Comparison of ENCODE assay signal across 9 mouse cellular contexts in the genomic region with DNA sequence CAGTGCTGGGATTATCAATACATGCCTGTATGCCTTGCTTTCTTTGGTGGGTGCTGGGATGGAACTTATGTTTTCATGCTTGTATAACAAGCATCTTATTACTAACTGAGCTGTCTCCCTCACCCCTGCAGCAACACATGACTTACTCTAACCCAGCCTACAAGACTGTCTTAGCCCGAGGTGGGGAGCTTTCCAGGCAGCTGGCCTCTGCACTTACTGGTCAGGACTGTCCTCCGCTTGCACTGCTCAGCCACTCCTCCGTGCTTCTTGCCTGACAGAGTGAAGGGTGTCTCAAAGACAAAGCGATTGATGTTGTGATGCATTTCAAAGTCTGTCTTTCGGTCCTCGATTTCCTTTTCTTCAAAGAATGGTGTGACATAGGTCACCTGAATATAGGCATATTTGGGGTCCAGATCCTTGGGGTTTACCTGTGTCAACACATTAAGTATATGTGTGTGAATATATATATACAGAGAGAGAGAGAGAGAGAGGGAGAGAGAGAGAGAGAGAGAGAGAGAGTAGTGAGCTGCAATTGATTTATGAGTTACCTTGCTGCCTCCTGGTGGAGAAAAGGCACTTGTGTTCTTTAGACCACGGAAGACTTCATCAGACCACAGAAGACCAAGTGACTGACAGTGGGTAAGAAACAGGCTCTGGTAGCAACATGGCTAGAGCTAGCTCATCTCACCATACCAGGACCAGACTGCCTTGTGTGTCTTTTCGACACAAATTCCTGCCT. TPM values are rescaled to one million over a fixed set of nuclear protein-coding genes. Genes with fewer than 3 reads are reported as not detected.
DNase-seq lines count a peak whose midpoint lies in the region; ATAC-seq lines count a peak whose summit lies in the region.
"Had no signal": no experiment of that assay in that cellular context is flagged by ENCODE, and none has a peak within 500 bp of the region (broad histone marks: within the 10 kb centered on the region; RNA-seq: fewer than 3 reads in every experiment).

No protein-coding gene starts in this region.

- no peak overlapping the region for H3K27ac ChIP-seq in kidney, embryonic 16.5 days (ENCODE audit: low read length)
- H3K27ac ChIP-seq in midbrain, embryonic 13.5 days = no peak overlapping the region
- no peak overlapping the region for H3K27ac ChIP-seq in intestine, embryonic 15.5 days

- H3K36me3 ChIP-seq in kidney, embryonic 16.5 days (ENCODE audit: insufficient read depth, low read length) = no peaks in the 10 kb centered on the region
- H3K36me3 ChIP-seq in midbrain, embryonic 13.5 days = no peaks in the 10 kb centered on the region
- no peaks in the 10 kb centered on the region for H3K36me3 ChIP-seq in intestine, embryonic 15.5 days

- H3K4me2 ChIP-seq in kidney, embryonic 16.5 days (replicated peaks; ENCODE audit: low read depth, low read length) = no peak overlapping the region
- H3K4me2 ChIP-seq in midbrain, embryonic 13.5 days (replicated peaks) = no peak overlapping the region
- H3K4me2 ChIP-seq in intestine, embryonic 15.5 days (replicated peaks) = no peak overlapping the region

- DNase-seq in kidney, postnatal 14 days = no peak
- peak; percentile 45 for DNase-seq in ES-CJ7 (ENCODE audit: low read depth, low spot score)
- DNase-seq in embryo, embryonic 11 days = peak; percentile 29
- no peak for DNase-seq in ovary, postnatal 36 days (ENCODE audit: low spot score)
- no peak for DNase-seq in left cerebral cortex, adult 11 months (ENCODE audit: low spot score)

- no peak overlapping the region for H3K9ac ChIP-seq in kidney, embryonic 16.5 days (replicated peaks; ENCODE audit: low read length)
- H3K9ac ChIP-seq in midbrain, embryonic 13.5 days (replicated peaks) = no peak overlapping the region
- H3K9ac ChIP-seq in intestine, embryonic 15.5 days = no peak overlapping the region

- peak; percentile 67; the same call in 1 of the 2 replicates for ATAC-seq in kidney, embryonic 16.5 days (ENCODE audit: low FRiP score, low TSS enrichment)
- ATAC-seq in midbrain, embryonic 13.5 days = peak; percentile 65
- ATAC-seq in intestine, embryonic 15.5 days = no peak

- no peak overlapping the region for H3K4me3 ChIP-seq in kidney, embryonic 16.5 days (ENCODE audit: low read length)
- H3K4me3 ChIP-seq in midbrain, embryonic 13.5 days (replicated peaks) = no peak overlapping the region
- H3K4me3 ChIP-seq in intestine, embryonic 15.5 days (replicated peaks) = no peak overlapping the region

- no peaks in the 10 kb centered on the region for H3K4me1 ChIP-seq in kidney, embryonic 16.5 days (ENCODE audit: insufficient read depth, low read length)
- no peaks in the 10 kb centered on the region for H3K4me1 ChIP-seq in midbrain, embryonic 13.5 days (replicated peaks)
- H3K4me1 ChIP-seq in intestine, embryonic 15.5 days (replicated peaks) = no peaks in the 10 kb centered on the region

- H3K9me3 ChIP-seq in kidney, embryonic 16.5 days (ENCODE audit: low read length) = no peaks in the 10 kb centered on the region
- H3K9me3 ChIP-seq in midbrain, embryonic 13.5 days = no peaks in the 10 kb centered on the region
- no peaks in the 10 kb centered on the region for H3K9me3 ChIP-seq in intestine, embryonic 15.5 days

- 57% methylated on average over 8 of the region's 8 CpGs for WGBS in kidney, embryonic 16.5 days
- 63% methylated on average over 8 of the region's 8 CpGs for WGBS in midbrain, embryonic 13.5 days
- WGBS in intestine, embryonic 15.5 days = 54% methylated on average over 8 of the region's 8 CpGs

- H3K27me3 ChIP-seq in kidney, embryonic 16.5 days (ENCODE audit: insufficient read depth, low read length) = no peaks in the 10 kb centered on the region
- H3K27me3 ChIP-seq in midbrain, embryonic 13.5 days = no peaks in the 10 kb centered on the region
- no peaks in the 10 kb centered on the region for H3K27me3 ChIP-seq in intestine, embryonic 15.5 days (replicated peaks)

RNA-seq across cellular contexts. Expression of gene Gm45261, which starts 51.1 kb away (rescaled TPM):
- not detected in 2 replicates for polyA plus RNA-seq in kidney, embryonic 16.5 days (2015; fragmentation: Nextera tagmentation; extraction: Ambion mirVana)
- not detected in 2 replicates for polyA plus RNA-seq in midbrain, embryonic 13.5 days (2015; fragmentation: Nextera tagmentation; extraction: Ambion mirVana)
- not detected in 2 replicates for polyA plus RNA-seq in intestine, embryonic 15.5 days (2015; fragmentation: Nextera tagmentation; extraction: Ambion mirVana)
- polyA plus RNA-seq: heart, embryonic 14.5 days had no signal

Comparison
In these comparisons a context has a peak if more than half of its experiments do, and no peak if none do; other contexts are left out.
1. DNase-seq: peak in ES-CJ7 (single experiment) and embryo, embryonic 11 days (single experiment); none in kidney, postnatal 14 days (single experiment), ovary, postnatal 36 days (single experiment) and left cerebral cortex, adult 11 months (single experiment).